Mouse (Mus musculus): ENCODE results near the gene Ran. TPM values are rescaled to one million over a fixed set of nuclear protein-coding genes. Genes with fewer than 3 reads are reported as not detected.

Ran gene
- polyA plus RNA-seq, 1 experiment from 2014 or later = 206 TPM

DNA sequence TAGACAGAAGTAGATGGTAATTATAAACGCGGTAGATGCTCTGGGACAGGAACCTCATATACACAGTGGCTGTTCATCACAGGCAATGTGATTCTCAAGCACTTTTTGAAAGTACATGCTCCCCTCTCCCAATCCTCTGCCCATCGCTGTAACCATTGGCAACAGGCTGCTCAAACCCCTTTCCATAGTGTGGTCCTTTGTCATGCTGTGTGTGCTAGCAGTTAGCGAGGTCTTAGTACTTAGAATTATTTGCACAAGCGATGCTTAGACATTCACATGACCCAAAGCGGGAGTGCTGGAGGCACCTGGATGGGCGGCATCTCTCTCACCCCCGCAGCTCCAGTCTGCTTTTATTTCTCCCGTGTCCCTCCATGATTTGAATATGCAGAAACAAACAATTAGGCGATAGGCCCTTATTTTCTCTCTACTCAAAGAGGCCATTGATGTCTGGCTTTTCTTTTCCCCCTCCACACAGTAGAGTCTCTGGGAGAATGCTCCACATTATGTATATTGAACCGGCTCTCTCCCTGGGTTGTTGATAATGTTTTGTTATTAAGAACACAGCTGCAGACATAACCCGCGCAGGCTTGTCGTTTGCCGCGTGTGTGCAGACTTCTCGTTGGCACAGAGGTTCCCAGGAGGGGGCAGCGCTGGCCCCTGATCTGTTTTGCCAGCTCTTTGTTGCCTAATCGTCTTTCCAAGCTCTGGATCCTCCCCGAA is 32.9 kb downstream of the Ran start:
- no peaks in the 10 kb centered on the region for H3K4me1 ChIP-seq (ENCODE audit: insufficient read depth)
- WGBS (ENCODE audit: insufficient replicate concordance) = 39% methylated on average over 20 of the region's 20 CpGs
- H3K36me3 ChIP-seq (replicated peaks; ENCODE audit: insufficient read depth, low read length) = no peaks in the 10 kb centered on the region
- H3K9me3 ChIP-seq (ENCODE audit: low read length) = no peaks in the 10 kb centered on the region
- TF ChIP-seq EP300 (IDR thresholded peaks at IDR 0.05; ENCODE audit: low read depth) = no peak
- no peak for TF ChIP-seq CTCF (IDR thresholded peaks at IDR 0.05; ENCODE audit: low read depth)
- no peak overlapping the region for H3K4me3 ChIP-seq (ENCODE audit: low read depth, low read length)
- H3K27ac ChIP-seq (ENCODE audit: low read depth) = no peak overlapping the region
- no peak overlapping the region for H3K9ac ChIP-seq (replicated peaks)
- no peaks in the 10 kb centered on the region for H3K27me3 ChIP-seq (ENCODE audit: insufficient read depth, low read length)
- DNase-seq (no peak), ATAC-seq (no peak)
- H3K4me2 ChIP-seq (ENCODE audit: low read depth, low read length) = no peak overlapping the region

DNA sequence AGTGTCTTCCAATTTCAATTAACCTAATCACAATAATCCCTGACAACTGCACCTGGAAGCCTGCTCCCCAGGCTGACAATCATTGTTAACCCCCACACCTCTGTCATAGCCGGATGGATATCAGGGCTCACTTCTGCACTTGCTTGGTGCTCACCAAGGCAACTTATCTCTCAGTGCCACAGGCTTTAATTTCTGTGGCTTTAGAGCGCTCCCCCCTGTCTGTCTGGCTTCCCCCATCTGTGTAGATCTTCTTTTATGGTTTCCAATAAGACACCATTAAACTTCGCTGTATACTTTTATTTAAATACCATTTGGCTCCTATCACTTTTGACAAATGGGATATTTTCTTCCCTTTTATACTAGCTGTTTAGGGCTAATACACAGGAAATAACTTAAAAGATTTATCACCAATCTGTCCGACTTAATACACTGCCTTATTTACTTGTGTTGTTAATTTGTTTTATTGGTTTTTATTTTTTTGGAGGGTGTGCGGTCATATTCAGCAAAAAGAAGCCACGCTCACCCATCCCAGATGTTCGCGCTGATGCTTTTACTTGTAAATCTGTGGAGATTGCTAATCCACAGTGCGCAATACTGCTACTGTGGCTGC is 34.9 kb downstream of the Ran start:
- no peaks in the 10 kb centered on the region for H3K27me3 ChIP-seq (ENCODE audit: insufficient read depth, low read length)
- H3K9me3 ChIP-seq (ENCODE audit: low read length) = no peaks in the 10 kb centered on the region
- WGBS (ENCODE audit: insufficient replicate concordance) = 73% methylated on average over 9 of the region's 9 CpGs
- ATAC-seq (no peak), DNase-seq (no peak)
- H3K9ac ChIP-seq (replicated peaks) = no peak overlapping the region
- H3K4me1 ChIP-seq (ENCODE audit: insufficient read depth) = no peaks in the 10 kb centered on the region
- H3K4me2 ChIP-seq (ENCODE audit: low read depth, low read length) = no peak overlapping the region
- TF ChIP-seq EP300 (IDR thresholded peaks at IDR 0.05; ENCODE audit: low read depth) (no peak), CTCF (IDR thresholded peaks at IDR 0.05; ENCODE audit: low read depth) (no peak)
- no peak overlapping the region for H3K27ac ChIP-seq (ENCODE audit: low read depth)
- H3K36me3 ChIP-seq (replicated peaks; ENCODE audit: insufficient read depth, low read length) = no peaks in the 10 kb centered on the region
- H3K4me3 ChIP-seq (ENCODE audit: low read depth, low read length) = no peak overlapping the region

DNA sequence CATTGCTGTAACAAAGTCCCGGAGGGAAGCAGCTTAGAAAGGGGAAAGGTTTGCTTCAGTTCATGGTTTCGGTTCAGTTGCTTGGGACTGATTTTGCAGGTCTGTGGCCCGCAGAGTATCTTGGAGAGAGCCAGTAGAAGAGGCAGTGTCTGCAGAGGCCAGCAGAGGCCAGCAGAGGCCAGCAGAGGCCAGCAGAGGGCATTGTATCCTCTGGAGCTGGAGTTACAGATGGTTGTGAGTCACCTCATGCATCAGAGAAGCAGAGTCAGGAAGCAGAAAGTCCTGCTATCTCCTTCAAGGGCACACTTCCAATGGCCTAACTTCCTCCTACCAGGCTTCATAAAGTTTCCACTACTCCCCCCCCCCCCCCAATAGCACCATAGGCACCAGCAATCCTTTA is 39.2 kb downstream of the Ran start:
- DNase-seq (no peak), ATAC-seq (no peak)
- H3K9ac ChIP-seq (replicated peaks) = no peak overlapping the region
- no peak overlapping the region for H3K4me3 ChIP-seq (ENCODE audit: low read depth, low read length)
- H3K27me3 ChIP-seq (ENCODE audit: insufficient read depth, low read length) = peaks cover 6% of the 10 kb centered on the region
- TF ChIP-seq CTCF (IDR thresholded peaks at IDR 0.05; ENCODE audit: low read depth) = peak; percentile 34
- TF ChIP-seq EP300 (IDR thresholded peaks at IDR 0.05; ENCODE audit: low read depth) = no peak
- WGBS (ENCODE audit: insufficient replicate concordance) = 72% methylated on average over 3 of the region's 3 CpGs
- H3K4me2 ChIP-seq (ENCODE audit: low read depth, low read length) = no peak overlapping the region
- H3K4me1 ChIP-seq (ENCODE audit: insufficient read depth) = no peaks in the 10 kb centered on the region
- H3K9me3 ChIP-seq (ENCODE audit: low read length) = no peaks in the 10 kb centered on the region
- H3K36me3 ChIP-seq (replicated peaks; ENCODE audit: insufficient read depth, low read length) = no peaks in the 10 kb centered on the region
- no peak overlapping the region for H3K27ac ChIP-seq (ENCODE audit: low read depth)

DNA sequence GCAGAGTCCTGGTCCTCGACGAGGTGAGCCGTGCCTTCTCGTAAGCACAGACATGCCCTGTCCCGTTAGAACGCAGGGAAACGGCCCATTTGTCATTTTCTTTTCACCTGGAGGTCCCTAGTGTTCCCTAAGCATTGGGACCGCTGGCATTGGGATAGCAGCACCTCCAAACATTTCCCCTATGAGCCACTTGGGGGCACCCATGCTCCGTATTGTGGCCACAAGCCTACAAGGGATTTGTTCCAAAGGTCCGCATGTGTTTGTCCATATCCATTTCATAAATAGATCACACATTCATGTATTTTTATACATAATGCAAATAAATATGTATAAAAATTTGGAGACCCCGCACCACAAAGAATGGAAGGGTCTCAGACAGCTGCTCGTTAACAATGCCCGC is 41.7 kb downstream of the Ran start:
- DNase-seq = peak; percentile 57
- ATAC-seq = no peak
- 22% methylated on average over 13 of the region's 13 CpGs for WGBS (ENCODE audit: insufficient replicate concordance)

DNA sequence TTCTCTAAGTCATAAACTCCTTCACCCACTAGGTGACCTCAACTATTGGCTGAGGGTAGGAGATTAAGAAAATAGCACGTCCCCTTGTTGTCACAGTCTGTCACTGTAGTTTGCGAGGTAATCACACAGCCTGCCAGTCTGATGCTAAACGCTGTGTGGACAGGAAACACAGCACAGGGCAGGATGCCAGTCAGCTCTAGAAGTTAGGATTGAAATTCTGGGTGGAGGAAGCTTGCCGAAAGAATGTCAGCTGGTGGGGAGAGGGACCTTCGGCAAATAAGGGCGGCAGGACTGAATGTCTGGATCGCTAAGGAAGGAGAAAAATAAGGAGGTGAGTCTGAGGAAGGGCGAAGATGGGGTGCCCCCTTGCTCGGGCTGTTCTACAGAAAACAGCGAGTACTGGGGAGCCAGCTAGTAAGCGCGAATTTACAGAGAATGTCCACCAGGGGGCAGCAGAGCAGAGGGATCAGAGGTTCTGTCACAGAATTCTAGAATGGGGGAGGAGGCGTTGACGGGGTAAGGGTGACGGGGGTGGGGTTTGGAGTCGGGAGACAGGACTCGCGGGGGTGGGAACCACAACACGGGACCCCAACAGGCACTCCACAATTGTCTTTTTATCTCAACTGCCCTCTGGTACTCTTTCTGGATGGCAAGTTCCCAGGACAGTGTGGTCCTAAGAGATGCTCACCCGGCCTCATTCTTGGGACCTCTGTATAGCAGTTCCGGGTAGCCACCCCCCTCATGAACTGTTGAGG is 43.3 kb downstream of the Ran start:
- 8% methylated on average over 21 of the region's 21 CpGs for WGBS (ENCODE audit: insufficient replicate concordance)
- no peak overlapping the region for H3K4me2 ChIP-seq (ENCODE audit: low read depth, low read length)
- TF ChIP-seq EP300 (IDR thresholded peaks at IDR 0.05; ENCODE audit: low read depth) (no peak), CTCF (IDR thresholded peaks at IDR 0.05; ENCODE audit: low read depth) (peak; percentile 84)
- H3K36me3 ChIP-seq (replicated peaks; ENCODE audit: insufficient read depth, low read length) = no peaks in the 10 kb centered on the region
- no peak overlapping the region for H3K4me3 ChIP-seq (ENCODE audit: low read depth, low read length)
- H3K27me3 ChIP-seq (ENCODE audit: insufficient read depth, low read length) = peaks cover 6% of the 10 kb centered on the region
- H3K27ac ChIP-seq (ENCODE audit: low read depth) = no peak overlapping the region
- H3K9me3 ChIP-seq (ENCODE audit: low read length) = no peaks in the 10 kb centered on the region
- no peak overlapping the region for H3K9ac ChIP-seq (replicated peaks)
- H3K4me1 ChIP-seq (ENCODE audit: insufficient read depth) = no peaks in the 10 kb centered on the region
- no peak for ATAC-seq
- DNase-seq = peak; percentile 84

More for the DNA sequence above, 41.7 kb downstream of the Ran start:
- Histone ChIP-seq H3K4me1 (ENCODE audit: insufficient read depth) (no peaks in the 10 kb centered on the region), H3K9me3 (ENCODE audit: low read length) (no peaks in the 10 kb centered on the region), H3K4me2 (ENCODE audit: low read depth, low read length) (no peak overlapping the region), H3K36me3 (replicated peaks; ENCODE audit: insufficient read depth, low read length) (no peaks in the 10 kb centered on the region), H3K27ac (ENCODE audit: low read depth) (no peak overlapping the region), H3K27me3 (ENCODE audit: insufficient read depth, low read length) (peaks cover 6% of the 10 kb centered on the region), H3K4me3 (ENCODE audit: low read depth, low read length) (no peak overlapping the region), H3K9ac (replicated peaks) (no peak overlapping the region)
- TF ChIP-seq EP300 (IDR thresholded peaks at IDR 0.05; ENCODE audit: low read depth) (no peak), CTCF (IDR thresholded peaks at IDR 0.05; ENCODE audit: low read depth) (peak; percentile 75)

DNA sequence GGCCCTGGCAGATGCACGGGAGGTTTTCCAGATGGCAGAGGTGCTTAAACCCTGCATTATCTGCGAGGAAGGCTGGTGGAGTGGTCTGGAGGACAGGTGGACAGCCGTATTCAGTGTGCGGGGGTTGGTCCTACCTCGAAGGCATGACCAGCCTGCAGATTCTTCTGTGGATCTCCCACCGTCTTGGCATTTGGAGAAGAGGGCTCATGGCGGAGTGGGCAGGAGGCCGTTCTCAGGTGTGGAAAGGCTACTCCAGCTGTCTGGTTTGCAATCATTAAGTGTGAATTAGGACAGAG is 43.9 kb downstream of the Ran start:
- Histone ChIP-seq H3K36me3 (replicated peaks; ENCODE audit: insufficient read depth, low read length) (no peaks in the 10 kb centered on the region), H3K4me1 (ENCODE audit: insufficient read depth) (no peaks in the 10 kb centered on the region), H3K9me3 (ENCODE audit: low read length) (no peaks in the 10 kb centered on the region), H3K27ac (ENCODE audit: low read depth) (no peak overlapping the region), H3K9ac (replicated peaks) (no peak overlapping the region), H3K4me3 (ENCODE audit: low read depth, low read length) (no peak overlapping the region), H3K27me3 (ENCODE audit: insufficient read depth, low read length) (peaks cover 6% of the 10 kb centered on the region), H3K4me2 (ENCODE audit: low read depth, low read length) (no peak overlapping the region)
- TF ChIP-seq CTCF (IDR thresholded peaks at IDR 0.05; ENCODE audit: low read depth) (no peak), EP300 (IDR thresholded peaks at IDR 0.05; ENCODE audit: low read depth) (no peak)
- DNase-seq (no peak), ATAC-seq (no peak)
- 42% methylated on average over 8 of the region's 8 CpGs for WGBS (ENCODE audit: insufficient replicate concordance)

All from liver, postnatal 0 days (tissue).